Mouse (Mus musculus) kidney, embryonic 16.5 days (tissue): ENCODE data around the gene Nle1. TPM values are rescaled to one million over a fixed set of nuclear protein-coding genes. Genes with fewer than 3 reads are reported as not detected.

Experiments
- ATAC-seq: fragments of 200-750 bp; cut with Nextera tagmentation; 2 replicates; pipeline ENCODE4 v1.8.0; 2017; ENCODE audit warnings: moderate TSS enrichment; ENCODE audit not compliant: low FRiP score, low TSS enrichment
- H3K27ac ChIP-seq: fragments of 300-500 bp; sonication (generic); 2 replicates; pipeline ENCODE4 v1.5.1; 2014; ENCODE audit warnings: low read length
- H3K27me3 ChIP-seq: fragments of 300-500 bp; sonication (generic); 2 replicates; pipeline ENCODE4 v1.6.1; 2014; ENCODE audit warnings: low read length, control low read depth, mixed read lengths; ENCODE audit not compliant: insufficient read depth
- H3K36me3 ChIP-seq: fragments of 300-500 bp; sonication (generic); 2 replicates; pipeline ENCODE4 v1.6.1; 2014; ENCODE audit warnings: low read length, control low read depth, mixed read lengths; ENCODE audit not compliant: insufficient read depth
- H3K4me1 ChIP-seq: fragments of 300-500 bp; sonication (generic); 2 replicates; pipeline ENCODE4 v1.6.1; 2014; ENCODE audit warnings: low read length, control low read depth, mixed read lengths; ENCODE audit not compliant: insufficient read depth
- H3K4me2 ChIP-seq: fragments of 300-500 bp; sonication (generic); replicated peaks from 2 replicates; pipeline ENCODE4 v1.6.1; 2014; ENCODE audit warnings: low read depth, low read length
- H3K4me3 ChIP-seq: fragments of 300-500 bp; sonication (generic); 2 replicates; pipeline ENCODE4 v1.5.1; 2014; ENCODE audit warnings: mild to moderate bottlenecking, low read length
- H3K9ac ChIP-seq: fragments of 300-500 bp; sonication (generic); replicated peaks from 2 replicates; pipeline ENCODE4 v1.6.1; 2014; ENCODE audit warnings: low read length
- H3K9me3 ChIP-seq: fragments of 300-500 bp; sonication (generic); 2 replicates; pipeline ENCODE4 v1.6.1; 2016; ENCODE audit warnings: low read length, control low read depth
- WGBS: fragments of 180-500 bp; shearing (Covaris S2); extraction: QIAGEN DNeasy Blood & Tissue Kit; methylation state at CpG from one replicate; pipeline ENCODE4 v1.1.7; 2014; 5-methylcytosine and 5-hydroxymethylcytosine counted together
- polyA plus RNA-seq: library from polyadenylated mRNA; unstranded; fragments of >200 nt; fragmentation: Nextera tagmentation; extraction: Ambion mirVana; gene quantifications from 2 replicates; pipeline ENCODE4 v1.2.1, GENCODE M21; 2015

The Nle1 gene
- polyA plus RNA-seq, 1 experiment from 2014 or later, result 36.1 TPM

GRCm38 (mm10) chr11:82920768-82921167 is 12.6 kb upstream of the Nle1 start:
- peaks cover 4% of the 10 kb centered on the region; the same call in 1 of the 2 replicates for H3K27me3 ChIP-seq

GRCm38 (mm10) chr11:82914711-82915352 is 6.6 kb upstream of the Nle1 start:
- Histone ChIP-seq H3K27me3 (peaks cover 10% of the 10 kb centered on the region), H3K36me3 (no peaks in the 10 kb centered on the region), H3K9ac (no peak overlapping the region), H3K27ac (no peak overlapping the region), H3K4me1 (no peaks in the 10 kb centered on the region), H3K4me3 (no peak overlapping the region), H3K4me2 (peak overlapping the region; percentile 36), H3K9me3 (no peaks in the 10 kb centered on the region)
- ATAC-seq, result peak; percentile 41; the same call in 1 of the 2 replicates
- WGBS, result 11% methylated on average over 16 of the region's 16 CpGs

More at GRCm38 (mm10) chr11:82920768-82921167, 12.6 kb upstream of the Nle1 start:
- Histone ChIP-seq H3K9me3 (no peaks in the 10 kb centered on the region), H3K9ac (no peak overlapping the region), H3K4me3 (no peak overlapping the region), H3K27ac (no peak overlapping the region), H3K4me2 (no peak overlapping the region), H3K4me1 (no peaks in the 10 kb centered on the region), H3K36me3 (no peaks in the 10 kb centered on the region)
- 56% methylated on average over 10 of the region's 10 CpGs for WGBS
- ATAC-seq, result no peak

- Histone ChIP-seq H3K4me1 (peaks cover 11% of the 10 kb centered on the region), H3K9ac (0 out of 2 replicates have a peak overlapping the region, but pooled peaks have one; percentile 28), H3K4me3 (no peak overlapping the region), H3K36me3 (peaks cover 9% of the 10 kb centered on the region; the same call in 1 of the 2 replicates), H3K27me3 (peaks cover 10% of the 10 kb centered on the region), H3K4me2 (no peak overlapping the region), H3K9me3 (no peaks in the 10 kb centered on the region), H3K27ac (no peak overlapping the region)
- 73% methylated on average over 11 of the region's 11 CpGs for WGBS
- no peak for ATAC-seq
These were observed 2.6 kb upstream of the Nle1 start for GRCm38 (mm10) chr11:82910679-82911389.

GRCm38 (mm10) chr11:82910250-82910649 is 2.0 kb upstream of the Nle1 start, which contains the start of gene Unc45b:
Gene Unc45b, plus strand, starts transcription at chr11:82910550.
- Histone ChIP-seq H3K9me3 (no peaks in the 10 kb centered on the region), H3K9ac (0 out of 2 replicates have a peak within 1 kb of the TSS, but pooled peaks have one; percentile 28), H3K4me1 (peaks cover 11% of the 10 kb centered on the region), H3K27ac (no peak within 1 kb of the TSS), H3K4me3 (no peak within 1 kb of the TSS), H3K4me2 (no peak within 1 kb of the TSS), H3K27me3 (peaks cover 10% of the 10 kb centered on the region), H3K36me3 (peaks cover 15% of the 10 kb centered on the region)
- no peak for ATAC-seq
- 85% methylated on average over 4 of the region's 4 CpGs for WGBS

GRCm38 (mm10) chr11:82908608-82908989 is 388 bp upstream of the Nle1 start:
- Histone ChIP-seq H3K27me3 (peaks cover 6% of the 10 kb centered on the region), H3K36me3 (peaks cover 31% of the 10 kb centered on the region), H3K27ac (no peak overlapping the region), H3K9me3 (no peaks in the 10 kb centered on the region), H3K4me1 (peaks cover 11% of the 10 kb centered on the region), H3K9ac (peak overlapping the region; percentile 88; the same call in 1 of the 2 replicates), H3K4me3 (peak overlapping the region; percentile 93), H3K4me2 (peak overlapping the region; percentile 87)
- 59% methylated on average over 7 of the region's 10 CpGs for WGBS
- no peak for ATAC-seq

GRCm38 (mm10) chr11:82905816-82906215 is 2.4 kb downstream of the Nle1 start:
- Histone ChIP-seq H3K36me3 (peaks cover 57% of the 10 kb centered on the region), H3K27ac (no peak overlapping the region), H3K4me2 (no peak overlapping the region), H3K9ac (no peak overlapping the region), H3K9me3 (no peaks in the 10 kb centered on the region), H3K4me3 (no peak overlapping the region), H3K4me1 (peaks cover 11% of the 10 kb centered on the region), H3K27me3 (no peaks in the 10 kb centered on the region)
- no peak for ATAC-seq
- WGBS, result 94% methylated on average over 5 of the region's 5 CpGs

GRCm38 (mm10) chr11:82904952-82905351 is 3.3 kb downstream of the Nle1 start:
- Histone ChIP-seq H3K36me3 (peaks cover 66% of the 10 kb centered on the region), H3K4me3 (no peak overlapping the region), H3K4me1 (peaks cover 11% of the 10 kb centered on the region), H3K27ac (no peak overlapping the region), H3K9ac (no peak overlapping the region), H3K9me3 (no peaks in the 10 kb centered on the region), H3K4me2 (no peak overlapping the region), H3K27me3 (no peaks in the 10 kb centered on the region)
- ATAC-seq, result no peak
- WGBS, result 64% methylated on average over 8 of the region's 8 CpGs

- 95% methylated on average over 20 of the region's 20 CpGs for WGBS
- Histone ChIP-seq H3K36me3 (peaks cover 72% of the 10 kb centered on the region), H3K4me2 (no peak overlapping the region), H3K27me3 (no peaks in the 10 kb centered on the region), H3K9me3 (no peaks in the 10 kb centered on the region), H3K27ac (no peak overlapping the region), H3K4me3 (no peak overlapping the region), H3K9ac (no peak overlapping the region), H3K4me1 (0 out of 2 replicates have a peak, but pooled peaks cover 1% of the 10 kb centered on the region)
- ATAC-seq, result no peak
These were observed 6.5 kb downstream of the Nle1 start for GRCm38 (mm10) chr11:82901606-82902310.

- Histone ChIP-seq H3K27me3 (no peaks in the 10 kb centered on the region), H3K27ac (no peak overlapping the region), H3K4me3 (no peak overlapping the region), H3K4me2 (no peak overlapping the region), H3K36me3 (peaks cover 53% of the 10 kb centered on the region), H3K9me3 (no peaks in the 10 kb centered on the region), H3K4me1 (no peaks in the 10 kb centered on the region), H3K9ac (no peak overlapping the region)
- ATAC-seq, result no peak
- 97% methylated on average over 5 of the region's 5 CpGs for WGBS
These were observed 8.5 kb downstream of the Nle1 start for GRCm38 (mm10) chr11:82899720-82900119.
